Mouse (Mus musculus) A20 (cell line): Measurements from ENCODE around the gene Tmem209.
A peak's percentile ranks its signal among the peaks of the same experiment; 100 is the strongest.

Source experiments
- DNase-seq: peaks from one replicate; pipeline ENCODE4 v3.0.0-alpha.2; 2011; ENCODE audit warnings: low read depth, low spot score

The Tmem209 gene

DNA sequence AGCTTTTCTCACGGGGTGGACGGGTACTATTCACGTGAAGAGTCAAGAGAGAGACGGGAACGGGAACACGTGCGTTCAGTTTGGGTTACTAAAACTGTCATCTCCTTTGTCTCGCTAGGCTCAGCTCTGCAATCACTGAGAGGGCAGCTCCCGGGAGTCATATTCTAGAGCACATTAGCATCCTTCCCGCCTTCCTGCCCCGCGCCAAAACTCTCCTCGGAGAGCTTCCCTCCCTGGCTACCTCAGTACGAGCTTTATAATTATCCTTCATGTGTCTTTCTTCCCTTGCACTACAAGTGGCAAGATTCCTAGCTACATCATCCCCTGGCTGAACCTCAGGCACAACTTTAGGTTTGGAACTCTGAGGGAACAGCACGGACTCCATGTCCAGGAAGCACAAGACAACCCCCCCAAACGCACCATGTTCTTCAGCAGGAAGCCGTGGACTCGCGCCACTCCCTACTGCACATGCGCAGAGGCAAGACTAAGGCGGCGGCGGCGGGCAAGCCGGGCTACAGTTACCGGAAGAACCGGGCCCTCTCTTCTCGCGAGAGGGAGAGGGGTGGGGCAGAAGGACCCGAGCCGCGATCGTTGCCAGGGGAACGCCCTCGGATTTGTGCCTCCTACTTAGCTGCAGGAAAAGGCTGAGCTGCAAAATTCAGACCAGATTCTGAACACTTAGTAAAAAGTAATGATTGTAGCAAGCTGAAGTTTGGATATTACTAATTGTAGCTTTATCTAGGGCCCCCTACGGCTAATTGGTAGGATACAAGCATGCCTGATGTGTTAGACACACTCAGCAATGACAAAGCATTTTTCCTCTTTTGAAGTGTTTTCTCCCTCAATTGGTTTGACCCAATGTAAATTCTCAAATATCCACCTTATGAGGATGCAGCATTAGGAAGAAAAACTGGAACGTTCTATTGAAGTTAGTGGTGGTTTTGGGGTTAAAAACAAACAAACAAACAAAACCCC lies at the start of gene Tmem209, which contains the start of gene Ssmem1:
TSS of gene Tmem209 (minus strand) at position 519 of the 975 bp plus-strand sequence.
TSS of gene Ssmem1 (plus strand) at position 585 of the 975 bp plus-strand sequence.
- DNase-seq: peak; percentile 99

DNA sequence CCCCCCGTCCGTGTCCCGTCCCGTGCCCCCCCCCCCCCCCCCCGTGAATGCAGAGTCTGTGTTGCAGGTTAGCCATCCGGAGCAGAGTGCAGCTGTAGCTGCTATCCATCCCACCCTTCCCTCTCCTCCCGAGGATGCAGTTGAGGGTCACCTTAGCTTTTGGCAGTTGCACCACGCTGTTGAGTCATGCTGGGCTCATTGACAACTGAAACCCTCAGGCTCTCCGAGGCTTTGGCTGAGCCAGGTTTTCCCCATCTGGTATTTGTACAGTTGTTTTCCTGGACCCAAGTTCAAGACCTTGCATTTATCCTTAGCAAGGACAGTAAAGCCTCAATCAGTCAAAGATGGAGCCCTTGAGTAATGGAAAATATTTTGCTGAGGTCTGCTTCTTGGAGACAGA lies 46.5 kb upstream of the Tmem209 start:
- DNase-seq: no peak

DNA sequence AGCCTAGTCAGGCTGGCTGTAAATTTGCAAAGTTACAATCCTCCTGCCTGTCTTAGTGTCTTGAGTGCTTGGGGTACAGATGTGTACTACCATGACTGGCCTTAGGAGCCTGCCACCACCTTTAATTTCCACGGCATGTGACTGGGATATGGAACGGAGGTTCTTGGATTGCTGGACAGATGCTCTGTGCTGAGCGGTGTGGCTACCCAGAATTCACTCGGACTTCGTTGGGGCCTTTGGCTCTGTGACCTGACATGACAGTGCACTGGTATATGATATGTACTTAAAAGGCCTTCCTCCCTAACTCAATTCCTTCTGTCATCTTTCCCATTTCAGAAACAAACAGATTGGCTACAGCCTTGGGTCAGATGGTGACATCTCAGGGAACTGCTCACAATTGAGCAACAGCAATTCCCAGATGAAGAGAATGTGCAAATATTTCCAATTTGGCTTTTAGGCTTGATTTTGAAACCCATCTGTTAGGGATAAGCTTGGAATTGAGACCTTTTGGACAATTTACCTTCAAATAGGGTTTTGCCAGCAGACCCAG lies 45.1 kb upstream of the Tmem209 start:
- no peak for DNase-seq

DNA sequence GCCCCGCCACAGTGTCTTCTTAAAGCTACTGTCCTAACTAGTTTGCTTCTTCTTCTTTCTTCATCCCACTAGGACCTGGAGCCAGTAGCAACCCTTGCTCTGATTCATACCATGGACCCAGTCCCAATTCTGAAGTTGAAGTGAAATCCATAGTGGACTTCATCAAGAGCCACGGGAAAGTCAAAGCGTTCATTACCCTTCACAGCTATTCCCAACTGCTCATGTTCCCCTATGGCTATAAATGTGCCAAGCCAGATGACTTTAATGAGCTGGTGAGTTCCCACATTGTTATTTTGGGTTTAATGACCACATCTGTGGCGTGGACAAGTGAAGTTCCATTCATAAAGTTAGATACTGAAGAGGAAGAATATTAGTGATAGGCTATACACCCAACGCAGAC lies 44.5 kb upstream of the Tmem209 start:
- DNase-seq: no peak

DNA sequence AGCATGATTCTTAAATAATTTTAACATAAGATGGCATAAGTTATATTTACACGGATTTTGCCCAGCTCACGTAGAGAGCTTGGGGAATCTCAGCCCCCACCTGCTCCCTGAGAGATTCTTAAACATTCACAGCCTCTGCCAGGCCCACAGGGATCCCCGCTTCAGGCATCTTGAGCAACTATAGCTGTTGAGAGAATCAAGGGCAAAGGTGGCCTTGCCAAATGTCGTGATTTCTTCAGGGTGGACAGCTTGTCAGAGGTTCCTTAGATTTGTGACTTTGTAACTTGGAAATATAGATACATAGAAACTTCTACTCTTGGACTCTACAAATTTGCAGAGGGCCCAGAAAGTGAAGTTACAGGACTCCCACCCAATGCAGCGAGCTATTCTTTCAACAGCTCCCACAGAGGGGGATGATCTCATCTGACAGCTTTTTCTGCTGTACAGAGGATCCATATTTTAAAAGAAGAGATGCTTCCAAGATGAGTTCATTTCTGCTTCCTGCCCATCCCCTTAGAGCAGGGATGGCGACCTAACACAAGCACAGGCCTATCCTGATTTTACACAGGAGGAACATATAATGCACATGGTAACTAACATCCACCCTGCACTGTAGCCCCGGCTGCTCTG lies 43.9 kb upstream of the Tmem209 start:
- DNase-seq: no peak

DNA sequence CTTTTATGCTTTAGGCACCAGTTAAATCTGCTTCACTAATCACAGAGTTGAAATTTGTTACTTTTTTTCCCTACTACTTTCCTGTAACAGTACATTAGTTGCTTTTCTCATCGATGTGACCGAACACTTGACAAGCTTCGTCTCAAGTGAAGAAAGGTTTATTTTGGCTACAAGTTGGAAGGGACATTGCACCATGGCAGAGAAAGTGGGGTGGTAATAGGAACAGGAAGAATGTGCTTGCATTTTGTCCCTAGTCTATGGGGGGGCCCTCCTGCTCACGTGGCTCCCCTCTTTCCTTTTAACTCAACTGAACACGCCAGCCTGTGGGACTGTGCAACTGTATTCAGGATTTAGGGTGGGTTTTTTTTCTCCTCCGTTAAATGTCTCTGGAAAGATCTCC lies 43.0 kb upstream of the Tmem209 start:
- no peak for DNase-seq

DNA sequence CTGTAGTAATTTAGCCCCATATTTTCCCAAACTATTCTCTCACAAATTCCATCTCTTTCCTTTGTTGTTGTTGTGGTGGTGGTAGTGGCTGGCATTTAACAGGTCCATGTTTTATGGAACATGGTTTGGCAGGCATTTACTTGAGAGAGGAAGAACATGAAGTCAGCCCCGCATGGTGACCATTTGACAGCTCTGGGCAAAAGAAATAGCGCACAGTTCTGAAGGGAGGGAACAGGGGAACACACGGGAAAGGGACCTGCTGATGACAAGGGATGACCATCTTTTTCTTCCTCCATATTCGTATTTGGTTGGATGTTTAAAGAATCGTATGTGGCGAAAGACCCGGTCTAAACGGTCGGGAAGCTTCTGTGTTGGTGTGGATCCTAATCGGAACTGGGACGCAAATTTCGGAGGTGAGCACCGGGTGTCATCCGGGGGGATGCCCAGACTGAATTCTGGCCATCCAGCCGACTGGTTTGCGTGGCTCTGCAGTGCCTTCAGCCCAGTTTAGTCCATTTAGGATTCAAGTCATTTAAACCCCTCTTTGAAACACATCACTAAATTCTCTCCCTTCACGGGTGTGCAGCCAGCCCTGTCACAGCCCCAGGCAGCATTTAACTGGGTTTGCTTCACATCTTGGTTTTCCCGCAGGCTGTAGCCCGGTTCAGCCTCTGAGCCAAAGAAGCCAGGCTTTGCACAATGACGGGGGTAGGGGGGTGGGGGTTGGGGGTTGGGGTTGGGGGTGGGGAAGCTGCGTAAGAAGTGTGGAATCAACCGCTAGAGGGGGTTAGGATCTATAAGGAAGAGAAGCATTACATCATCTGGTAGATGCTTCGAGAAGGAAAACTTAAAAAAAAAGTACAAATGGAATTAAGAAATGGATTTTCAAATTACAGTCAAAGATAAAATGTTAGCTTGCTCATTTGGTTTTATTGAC lies 42.3 kb upstream of the Tmem209 start:
- DNase-seq: no peak

DNA sequence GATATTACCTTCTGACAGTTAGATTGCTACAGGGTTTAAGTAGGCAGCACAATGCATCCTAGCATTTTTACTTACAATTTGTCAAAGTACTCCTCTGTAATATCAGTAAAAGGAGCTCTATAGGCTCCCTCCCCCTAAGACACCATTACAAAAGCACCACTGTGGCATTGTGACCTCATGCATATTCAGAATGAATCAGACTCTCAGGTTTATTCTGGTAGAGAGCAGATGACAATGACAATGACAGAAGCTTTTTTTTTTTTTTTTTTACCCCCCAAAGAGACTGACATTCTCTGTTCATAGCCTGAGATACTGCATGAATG lies 41.6 kb upstream of the Tmem209 start:
- DNase-seq: no peak

DNA sequence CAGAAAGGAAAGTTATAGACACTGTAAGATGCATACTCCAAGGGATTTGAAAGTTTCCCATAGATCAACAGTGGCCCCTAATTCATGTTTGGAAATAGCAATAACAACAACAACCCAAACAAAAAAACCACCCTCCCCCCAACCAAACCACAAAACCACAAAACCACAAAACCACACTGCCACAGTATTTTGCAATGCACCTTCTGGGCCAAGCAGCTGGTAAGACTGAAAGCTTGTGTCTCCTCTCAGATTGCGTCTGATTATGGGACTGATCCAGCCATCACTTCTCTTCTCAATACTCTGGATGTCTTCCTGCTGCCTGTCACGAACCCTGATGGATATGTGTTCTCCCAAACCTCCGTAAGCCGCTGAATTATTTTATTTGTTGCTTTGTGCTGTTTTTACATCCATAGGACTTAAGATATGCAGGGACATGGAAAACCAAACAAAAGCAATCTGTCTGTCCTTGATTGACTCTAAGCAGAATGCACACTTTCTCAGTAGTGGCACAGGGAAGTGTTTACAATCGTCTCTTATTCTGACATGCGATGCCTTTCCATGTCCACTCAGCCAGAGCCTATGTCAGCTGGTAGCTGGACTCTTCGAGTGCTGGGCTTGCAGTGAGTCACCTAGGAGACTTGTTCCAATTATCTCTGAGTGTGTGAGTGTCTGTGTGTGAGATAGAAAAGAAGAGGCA lies 41.1 kb upstream of the Tmem209 start:
- peak; percentile 37 for DNase-seq

DNA sequence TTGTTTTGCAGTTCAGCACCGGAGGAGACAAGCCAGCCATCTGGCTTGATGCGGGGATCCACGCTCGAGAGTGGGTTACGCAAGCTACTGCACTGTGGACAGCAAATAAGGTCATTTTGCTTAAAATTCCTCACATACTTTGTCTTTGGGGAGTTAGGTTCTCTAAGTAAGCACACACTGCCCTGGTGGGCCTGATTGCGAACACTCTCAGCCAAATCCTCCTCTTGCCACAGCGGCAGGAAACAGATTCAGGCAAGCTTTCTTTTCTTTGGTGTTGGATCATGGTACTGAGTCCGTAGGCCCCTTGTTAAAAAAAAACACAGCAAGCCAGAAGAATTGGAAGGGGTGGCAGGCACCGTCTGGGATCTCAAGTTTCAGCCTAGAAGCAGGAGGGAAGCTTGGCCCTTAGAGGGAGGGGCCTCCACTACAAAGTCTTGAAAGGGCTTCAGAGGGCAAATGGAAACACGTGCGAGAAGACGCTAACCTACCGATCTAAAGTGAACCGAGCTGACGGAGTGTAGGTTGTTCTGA lies 39.7 kb upstream of the Tmem209 start:
- DNase-seq: no peak

DNA sequence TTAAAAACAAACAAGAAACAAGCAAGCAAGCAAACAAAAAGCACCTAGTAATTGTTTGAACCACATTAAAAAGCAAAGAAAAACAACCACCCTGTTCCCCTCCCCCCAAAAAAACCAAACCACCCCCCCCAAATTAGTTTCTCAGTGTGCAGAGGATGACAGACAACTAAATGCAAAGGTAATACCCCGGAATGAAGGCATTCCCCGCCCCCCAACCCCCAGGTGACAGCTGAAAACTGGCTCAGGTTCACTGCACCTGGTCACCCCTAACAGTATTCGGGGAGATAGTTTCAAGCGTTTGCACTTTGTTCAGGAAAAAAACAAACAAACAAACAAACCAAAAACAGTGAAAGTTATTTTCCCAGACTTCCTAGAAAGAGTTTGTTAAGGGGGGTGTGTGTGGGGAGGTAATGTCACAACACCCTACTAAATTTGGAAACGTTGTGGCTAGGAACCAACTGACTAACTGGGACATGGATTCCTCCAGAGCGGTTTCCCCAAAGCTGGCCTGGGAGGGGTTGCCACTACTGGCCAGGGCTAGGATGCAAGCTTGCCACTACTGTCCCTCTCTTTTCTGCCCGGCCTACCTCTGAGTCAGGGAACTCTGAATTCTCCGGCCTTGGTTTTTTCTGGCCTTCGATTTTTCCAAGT lies 38.2 kb upstream of the Tmem209 start:
- DNase-seq: peak; percentile 55

DNA sequence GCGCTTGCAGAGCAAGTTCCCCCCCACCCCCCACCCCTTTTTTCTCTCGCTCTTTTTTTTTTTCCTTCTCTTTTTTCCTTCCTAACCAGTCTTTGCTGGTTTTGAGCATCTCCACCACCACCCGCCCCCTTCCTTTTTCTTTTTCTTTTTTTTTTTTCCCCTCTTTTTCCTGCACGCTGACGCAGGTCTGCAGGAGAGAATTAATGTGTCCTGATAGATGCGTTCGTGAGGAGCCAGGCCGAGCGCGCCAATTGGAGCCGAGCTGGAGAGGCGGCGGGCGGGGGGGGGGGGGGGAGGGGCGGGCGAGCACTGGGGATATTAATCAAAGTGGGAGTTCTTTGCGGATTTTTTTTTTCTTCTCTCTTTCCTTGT lies 37.7 kb upstream of the Tmem209 start:
- no peak for DNase-seq

DNA sequence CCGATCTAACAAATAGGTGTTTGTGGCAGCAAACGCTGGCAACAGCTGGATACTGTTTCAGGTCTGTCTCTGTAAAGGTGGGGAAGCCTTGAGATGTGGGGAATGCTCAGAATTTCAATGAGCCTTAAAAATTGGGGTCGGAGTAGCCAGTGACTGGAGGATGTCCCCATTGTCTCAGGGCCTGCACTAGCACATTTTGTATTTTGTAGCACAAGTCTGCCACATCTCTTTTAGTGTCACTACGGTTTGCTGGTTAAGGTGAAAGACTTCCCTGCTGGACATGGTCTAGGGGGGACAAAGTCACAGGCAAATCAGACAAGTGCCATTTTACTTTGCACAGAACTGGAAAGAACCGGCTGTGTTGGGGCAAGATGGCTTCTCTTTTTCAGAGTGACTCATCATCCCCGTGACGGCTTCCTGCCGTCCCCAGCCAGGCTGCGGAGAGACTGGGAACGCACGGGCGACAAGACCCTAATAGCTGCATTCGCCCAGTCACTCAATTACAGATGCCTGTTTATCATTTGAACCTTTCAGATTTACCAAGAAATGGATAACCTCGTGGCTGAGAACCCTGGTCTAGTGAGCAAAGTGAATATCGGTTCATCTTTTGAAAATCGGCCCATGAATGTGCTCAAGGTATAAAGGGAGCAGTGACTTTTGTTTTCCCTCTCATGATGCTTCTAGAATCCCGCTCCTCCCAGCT lies 37.1 kb upstream of the Tmem209 start:
- peak; percentile 44 for DNase-seq

DNA sequence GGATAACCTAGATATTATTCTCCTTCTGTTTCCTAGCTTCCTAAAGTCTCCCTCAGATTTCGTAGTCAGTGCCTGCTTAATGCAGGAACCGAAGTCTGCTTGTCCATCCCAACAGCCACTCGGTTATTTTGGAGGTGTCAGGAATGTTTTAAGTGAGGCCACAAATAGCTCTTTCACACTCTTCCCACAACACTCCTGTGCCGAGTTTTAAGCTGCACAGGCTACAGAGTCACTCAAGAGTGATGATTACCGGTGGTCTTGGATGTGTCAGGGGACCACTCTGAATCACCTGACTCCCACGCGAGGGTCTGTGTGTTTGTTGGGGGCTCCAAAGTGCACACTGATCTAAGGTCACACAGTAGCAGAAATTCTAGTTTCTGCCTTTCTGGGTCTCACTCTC lies 36.1 kb upstream of the Tmem209 start:
- no peak for DNase-seq

DNA sequence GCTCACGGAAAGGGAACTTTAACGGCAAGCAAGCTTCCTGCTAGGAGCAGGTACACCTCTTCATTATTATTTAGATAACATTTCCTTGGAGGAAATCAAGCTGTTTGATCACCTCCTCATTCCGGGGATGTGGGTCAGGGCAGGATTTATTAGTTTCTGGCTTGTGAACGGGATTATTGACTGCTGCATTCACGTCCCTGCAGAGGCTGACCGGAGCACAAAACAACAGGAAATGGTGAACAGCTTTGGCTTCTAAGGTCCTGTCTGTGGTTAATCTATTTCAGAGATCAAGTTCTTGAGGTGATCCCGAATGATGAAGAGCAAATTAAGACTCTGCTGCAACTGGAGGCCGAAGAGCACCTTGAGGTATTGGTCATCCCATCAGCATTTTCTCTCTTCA lies 34.3 kb upstream of the Tmem209 start:
- no peak for DNase-seq

DNA sequence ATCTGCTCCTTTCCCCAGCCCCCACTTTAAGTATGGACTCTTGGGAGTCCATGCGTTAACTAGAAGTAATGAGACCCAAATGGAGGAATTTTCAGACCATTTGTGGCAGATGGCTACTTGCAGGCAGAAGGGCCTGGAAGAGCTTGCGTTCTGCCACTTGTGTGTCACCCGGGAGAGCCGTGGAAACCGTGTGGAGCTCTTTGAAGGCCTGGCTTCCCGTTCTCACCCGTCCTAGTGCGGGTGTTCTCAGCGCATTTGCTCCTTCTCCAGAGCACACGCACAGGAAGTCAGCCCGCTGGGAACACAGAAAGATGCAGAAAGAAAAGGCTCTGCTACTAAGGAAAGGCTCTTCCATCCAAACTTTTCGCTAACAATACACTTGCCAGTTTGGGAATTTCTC lies 33.5 kb upstream of the Tmem209 start:
- DNase-seq: no peak

DNA sequence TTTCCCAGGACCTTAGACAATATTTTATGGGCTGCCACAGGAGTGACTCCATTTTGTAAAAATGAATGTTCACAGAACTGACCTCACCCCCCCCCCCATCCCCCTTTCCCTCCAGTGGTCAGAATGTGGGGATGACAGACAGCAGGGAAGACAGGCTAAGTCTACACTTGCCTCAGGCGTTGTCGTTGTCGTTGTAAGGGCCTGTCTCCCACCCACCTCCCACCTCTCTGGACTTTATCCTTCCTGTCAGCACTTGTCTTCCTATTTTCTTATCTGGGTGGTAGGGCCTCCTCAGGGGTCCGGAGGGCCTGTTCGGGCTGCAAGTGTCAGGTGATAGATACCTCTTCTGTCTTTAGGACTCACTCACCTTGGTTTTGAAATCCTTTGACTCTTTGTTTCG lies 32.7 kb upstream of the Tmem209 start:
- no peak for DNase-seq

DNA sequence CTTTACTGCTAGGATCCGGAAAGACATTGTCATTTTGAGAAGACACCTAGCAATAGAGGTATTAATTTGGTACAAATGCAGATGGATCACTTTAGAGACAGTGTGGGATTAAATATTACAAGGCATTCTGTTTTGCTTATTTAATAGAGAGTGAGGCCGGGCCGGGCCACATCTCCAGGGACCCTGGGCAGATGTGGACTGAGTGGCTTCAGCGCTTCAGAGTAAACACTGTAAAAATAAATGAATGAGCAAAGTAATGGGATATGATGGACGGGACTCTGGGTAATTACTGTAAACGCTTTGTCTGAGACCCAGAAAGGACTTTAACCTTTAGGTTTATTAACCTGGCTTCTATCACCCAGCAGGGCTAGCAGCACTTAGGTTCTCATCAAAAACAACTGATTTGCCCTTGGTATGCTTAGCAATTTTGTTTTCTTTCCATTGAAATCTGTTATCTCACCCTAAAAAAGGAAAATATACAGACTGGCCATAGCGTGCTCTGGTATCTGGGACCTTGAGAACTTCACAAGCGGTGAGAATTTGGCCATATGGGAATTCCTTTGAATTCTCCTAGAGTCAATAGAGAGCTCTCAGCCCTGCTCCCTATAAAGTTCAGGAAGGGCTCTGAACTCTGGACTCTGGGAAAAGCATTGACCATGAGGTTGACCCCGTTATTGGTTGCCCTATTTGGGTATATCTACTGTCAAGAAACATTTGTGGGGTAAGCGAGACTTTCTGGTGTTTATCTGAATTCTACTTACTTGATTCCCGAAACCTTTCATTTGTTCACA lies 31.6 kb upstream of the Tmem209 start, which contains the start of gene Cpa2:
TSS of gene Cpa2 (plus strand) at position 574 of the 791 bp plus-strand sequence.
- no peak for DNase-seq

DNA sequence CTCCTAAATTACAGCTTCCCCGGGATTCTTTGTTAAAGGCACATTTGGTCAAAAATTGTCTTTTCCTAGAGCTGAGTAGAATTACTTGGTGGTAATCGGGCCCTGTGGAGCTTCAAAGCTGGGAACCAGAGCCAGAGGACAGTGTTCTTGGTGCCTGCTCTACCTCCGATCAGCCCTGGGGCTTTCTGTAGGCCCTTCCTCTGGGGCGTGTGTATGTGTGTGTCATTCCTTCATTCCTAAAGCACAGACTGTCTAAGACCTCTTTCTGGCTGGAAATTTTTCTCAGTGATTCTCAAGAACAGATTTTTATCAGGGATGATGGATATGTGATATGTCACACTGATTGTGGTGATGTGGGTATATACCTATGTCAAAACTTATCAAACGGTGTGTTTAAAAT lies 29.2 kb upstream of the Tmem209 start:
- no peak for DNase-seq
